Mouse (Mus musculus) CD4-positive, CD25-positive, alpha-beta regulatory T cell, adult 4 months (primary cell): ENCODE measurements around the gene Slc2a5. TPM values are rescaled to one million over a fixed set of nuclear protein-coding genes. Genes with fewer than 3 reads are reported as not detected.
A peak's percentile ranks its signal among the peaks of the same experiment; 100 is the strongest.

Experiments
- ATAC-seq: one replicate; pipeline ENCODE4 v1.8.0; 2017
- polyA plus RNA-seq, 2 experiments: library from polyadenylated mRNA; unstranded; fragments of 100-300 nt; shearing (Covaris generic); gene quantifications; one replicate each; pipeline ENCODE4 v1.2.1; 2017

Slc2a5 gene
- polyA plus RNA-seq, 2 experiments from 2014 or later: not detected

- no peak for ATAC-seq
These were observed 13.4 kb upstream of the Slc2a5 start for GRCm38 (mm10) chr4:150105671-150106070.

- ATAC-seq: no peak
These were observed 12.4 kb upstream of the Slc2a5 start for GRCm38 (mm10) chr4:150106637-150107036.

- ATAC-seq: no peak
These were observed 9.4 kb upstream of the Slc2a5 start for GRCm38 (mm10) chr4:150109636-150110035.

- no peak for ATAC-seq
These were observed 8.7 kb upstream of the Slc2a5 start for GRCm38 (mm10) chr4:150110373-150110772.

GRCm38 (mm10) chr4:150112867-150113266 lies 6.2 kb upstream of the Slc2a5 start:
- peak; percentile 60 for ATAC-seq

GRCm38 (mm10) chr4:150114505-150115061 lies 4.5 kb upstream of the Slc2a5 start:
- ATAC-seq: no peak

GRCm38 (mm10) chr4:150117311-150117710 lies 1.8 kb upstream of the Slc2a5 start:
- no peak for ATAC-seq

GRCm38 (mm10) chr4:150118163-150118562 lies 920 bp upstream of the Slc2a5 start:
- no peak for ATAC-seq

GRCm38 (mm10) chr4:150119640-150120039 lies 557 bp downstream of the Slc2a5 start:
- no peak for ATAC-seq

- ATAC-seq: no peak
These were observed 1.2 kb downstream of the Slc2a5 start for GRCm38 (mm10) chr4:150120173-150120833.

- ATAC-seq: no peak
These were observed 2.3 kb downstream of the Slc2a5 start for GRCm38 (mm10) chr4:150121430-150121829.

GRCm38 (mm10) chr4:150122476-150122875 lies 3.4 kb downstream of the Slc2a5 start:
- ATAC-seq: no peak

- ATAC-seq: no peak
These were observed 7.3 kb downstream of the Slc2a5 start for GRCm38 (mm10) chr4:150126373-150126772.

- ATAC-seq: no peak
These were observed 8.8 kb downstream of the Slc2a5 start for GRCm38 (mm10) chr4:150127894-150128293.

GRCm38 (mm10) chr4:150128571-150128970 lies 9.5 kb downstream of the Slc2a5 start:
- ATAC-seq: no peak

GRCm38 (mm10) chr4:150130661-150131060 lies 11.6 kb downstream of the Slc2a5 start:
- no peak for ATAC-seq

- no peak for ATAC-seq
These were observed 13.7 kb downstream of the Slc2a5 start for GRCm38 (mm10) chr4:150132692-150133271.

GRCm38 (mm10) chr4:150135254-150135653 lies 16.2 kb downstream of the Slc2a5 start:
- ATAC-seq: no peak

- peak; percentile 51 for ATAC-seq
These were observed 17.6 kb downstream of the Slc2a5 start for GRCm38 (mm10) chr4:150136693-150137092.

- ATAC-seq: no peak
These were observed 18.4 kb downstream of the Slc2a5 start for GRCm38 (mm10) chr4:150137368-150138083.

GRCm38 (mm10) chr4:150138084-150138543 lies 19.0 kb downstream of the Slc2a5 start:
- peak; percentile 68 for ATAC-seq

- no peak for ATAC-seq
These were observed 20.0 kb downstream of the Slc2a5 start for GRCm38 (mm10) chr4:150139090-150139489.

GRCm38 (mm10) chr4:150140346-150140745 lies 21.3 kb downstream of the Slc2a5 start:
- ATAC-seq: no peak
